Mouse (Mus musculus) cortical plate, adult 2 months (tissue): ENCODE measurements around the gene Pygb. TPM values are rescaled to one million over a fixed set of nuclear protein-coding genes. Genes with fewer than 3 reads are reported as not detected.
A peak's percentile ranks its signal among the peaks of the same experiment; 100 is the strongest.

ENCODE experiments used
- H3K27ac ChIP-seq: fragments of 200-500 bp; 2 replicates; pipeline ENCODE4 v1.5.1; 2012; ENCODE audit warnings: low read length, control low read depth, inconsistent platforms; ENCODE audit not compliant: insufficient read depth
- H3K4me1 ChIP-seq: fragments of 200-500 bp; 2 replicates; pipeline ENCODE4 v1.6.1; 2011; ENCODE audit warnings: low read length; ENCODE audit not compliant: control insufficient read depth, insufficient read depth
- H3K4me3 ChIP-seq: fragments of 200-500 bp; 2 replicates; pipeline ENCODE4 v1.5.1; 2011; ENCODE audit warnings: mild to moderate bottlenecking, low read length, control low read depth; ENCODE audit not compliant: insufficient read depth
- CTCF ChIP-seq: fragments of 200-500 bp; IDR thresholded peaks from 2 replicates; pipeline ENCODE4 v1.5.1; 2011; ENCODE audit warnings: mild to moderate bottlenecking, control low read depth, low read length; ENCODE audit not compliant: insufficient read depth; ENCODE audit errors: extremely low read depth
- POLR2A ChIP-seq: fragments of 200-500 bp; IDR thresholded peaks from 2 replicates; pipeline ENCODE4 v1.6.1; 2011; ENCODE audit warnings: mild to moderate bottlenecking, low read length, control low read depth; ENCODE audit not compliant: insufficient read depth; ENCODE audit errors: extremely low read depth
- polyA plus RNA-seq: library from polyadenylated mRNA; depleted of rRNA; stranded (reverse); fragments of >200 nt; gene quantifications from 2 replicates; pipeline ENCODE4 v1.2.3, GENCODE M21; 2012

The Pygb gene
- polyA plus RNA-seq, 1 experiment: 131 TPM

DNA sequence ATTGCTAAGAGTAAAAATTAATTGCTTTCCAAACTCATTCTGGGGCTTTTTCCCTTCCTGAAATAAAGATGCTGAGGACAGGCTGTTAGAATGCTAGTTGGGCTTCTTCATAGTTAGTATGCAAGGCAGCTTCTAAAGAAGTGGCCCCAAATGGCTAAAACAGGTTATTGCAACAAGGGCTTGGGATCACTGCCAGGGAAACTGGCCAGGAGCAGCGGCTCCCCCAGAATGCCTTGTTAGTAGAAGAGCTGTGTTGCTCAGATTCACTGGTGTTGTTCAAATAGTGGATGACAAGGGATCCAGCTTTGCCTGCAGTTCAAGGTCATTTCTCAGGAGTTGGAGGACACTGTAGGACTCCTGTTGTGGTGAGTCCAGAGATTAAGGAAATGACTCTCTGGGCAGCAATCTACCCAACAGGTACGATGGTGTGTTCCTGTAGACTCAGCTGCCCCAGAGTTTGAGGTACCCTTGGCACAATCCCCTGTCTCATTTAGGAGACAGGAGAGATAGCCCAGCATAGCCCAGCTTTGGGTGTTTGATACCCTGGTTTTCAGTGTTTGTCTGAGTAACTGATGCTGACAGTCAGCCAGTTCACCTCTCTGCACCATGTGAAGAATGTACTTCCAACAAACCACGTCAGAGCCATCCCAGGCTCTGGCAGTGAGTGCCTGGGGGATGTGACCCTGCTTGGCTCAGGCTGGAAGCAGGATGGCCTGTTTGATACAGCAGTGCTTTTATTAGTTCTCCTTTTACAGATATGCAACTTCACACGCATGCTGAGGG lies 2.4 kb downstream of the Pygb start:
- Histone ChIP-seq H3K4me3 (peak overlapping the region; percentile 19), H3K27ac (0 out of 2 replicates have a peak overlapping the region, but pooled peaks have one; percentile 61), H3K4me1 (peaks cover 4% of the 10 kb centered on the region; the same call in 1 of the 2 replicates)
- TF ChIP-seq CTCF: no peak
- no peak for TF ChIP-seq POLR2A

DNA sequence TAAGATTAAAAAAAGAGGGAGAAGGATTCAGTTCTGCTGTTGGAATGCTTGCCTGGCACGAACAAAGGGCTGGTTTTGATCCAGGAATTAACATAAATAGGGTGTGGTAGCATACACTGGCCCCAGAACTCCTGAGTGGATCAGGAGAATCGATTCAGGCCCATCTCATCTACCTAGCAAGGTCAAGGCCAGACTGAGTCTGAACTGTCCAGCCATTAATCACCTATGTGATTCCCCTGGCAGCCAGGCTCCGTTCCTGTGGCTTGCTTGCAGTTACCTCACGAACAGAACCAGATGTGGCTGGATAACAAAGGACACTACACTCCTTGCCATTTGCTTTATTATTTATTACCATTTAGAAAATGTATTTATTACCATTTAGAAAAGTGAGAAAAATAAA lies 6.8 kb downstream of the Pygb start:
- Histone ChIP-seq H3K4me3 (no peak overlapping the region), H3K27ac (no peak overlapping the region), H3K4me1 (peaks cover 4% of the 10 kb centered on the region; the same call in 1 of the 2 replicates)
- no peak for TF ChIP-seq CTCF
- no peak for TF ChIP-seq POLR2A

DNA sequence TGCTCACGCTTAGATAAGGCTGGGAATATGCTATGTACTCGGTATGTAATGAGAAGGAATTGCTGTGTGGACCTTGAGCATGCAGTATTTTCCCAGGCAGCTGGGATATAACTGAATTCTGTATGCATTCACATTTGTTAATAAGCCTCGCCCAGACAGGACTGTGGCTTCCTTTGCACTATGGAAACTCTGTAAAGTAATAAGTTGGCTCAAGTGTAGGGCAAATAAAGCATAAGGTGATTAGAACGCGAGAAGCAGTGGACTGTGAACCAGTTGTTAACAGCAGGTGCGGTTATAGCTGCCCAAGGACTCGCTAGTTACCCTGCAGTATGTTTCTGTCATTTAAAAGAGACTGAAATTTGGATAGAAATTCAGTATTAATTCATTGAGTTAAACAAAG lies 11.5 kb downstream of the Pygb start:
- H3K4me1 ChIP-seq: no peaks in the 10 kb centered on the region; the same call in 1 of the 2 replicates
- H3K4me3 ChIP-seq: no peak overlapping the region
- TF ChIP-seq CTCF (no peak), POLR2A (no peak)
- no peak overlapping the region for H3K27ac ChIP-seq

GRCm38 (mm10) chr2:150800616-150801015 lies 14.1 kb downstream of the Pygb start:
- no peaks in the 10 kb centered on the region; the same call in 1 of the 2 replicates for H3K4me1 ChIP-seq
- no peak overlapping the region for H3K4me3 ChIP-seq
- no peak overlapping the region for H3K27ac ChIP-seq
- no peak for TF ChIP-seq CTCF
- no peak for TF ChIP-seq POLR2A

DNA sequence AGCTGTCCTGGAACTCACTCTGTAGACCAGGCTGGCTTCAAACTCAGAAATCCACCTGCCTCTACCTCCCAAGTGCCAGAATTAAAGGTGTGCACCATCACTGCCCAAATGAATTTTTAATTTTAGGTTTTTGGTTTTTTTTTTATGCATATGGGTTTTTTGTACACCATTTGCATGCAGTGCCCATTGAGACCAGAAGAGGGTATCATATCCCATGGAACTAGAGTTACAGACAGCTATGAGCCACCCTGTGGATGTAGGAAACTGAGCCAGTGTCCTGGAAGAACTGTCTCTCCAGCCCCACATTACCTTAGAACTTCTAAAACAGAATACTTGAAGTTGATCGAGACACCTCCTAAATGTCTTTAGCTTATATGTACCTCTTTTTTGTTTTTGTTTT lies 16.5 kb downstream of the Pygb start:
- Histone ChIP-seq H3K4me1 (no peaks in the 10 kb centered on the region; the same call in 1 of the 2 replicates), H3K27ac (no peak overlapping the region), H3K4me3 (no peak overlapping the region)
- TF ChIP-seq POLR2A: no peak
- TF ChIP-seq CTCF: peak; percentile 25; the same call in 1 of the 2 replicates

DNA sequence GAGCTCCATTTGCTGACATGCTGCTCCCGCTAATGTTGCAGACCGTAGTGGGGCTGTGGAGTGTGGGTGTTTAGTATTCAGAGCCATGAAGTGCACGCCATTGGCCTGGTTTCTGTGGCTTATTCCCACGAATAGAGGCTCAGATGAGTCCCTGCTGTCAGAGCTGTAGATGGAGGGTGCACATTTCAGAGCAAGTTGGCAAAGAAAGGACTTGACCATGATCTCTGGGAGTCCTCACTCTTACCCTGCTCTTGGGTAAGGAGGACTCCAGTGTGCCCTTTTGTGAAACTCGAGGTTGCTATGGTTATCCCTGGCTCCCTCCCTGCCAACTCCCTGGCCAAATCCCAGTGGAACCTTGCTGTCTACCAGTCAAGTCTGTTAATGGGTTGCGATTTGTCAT lies 21.8 kb downstream of the Pygb start:
- Histone ChIP-seq H3K27ac (no peak overlapping the region), H3K4me3 (no peak overlapping the region), H3K4me1 (no peaks in the 10 kb centered on the region)
- TF ChIP-seq CTCF (no peak), POLR2A (no peak)

DNA sequence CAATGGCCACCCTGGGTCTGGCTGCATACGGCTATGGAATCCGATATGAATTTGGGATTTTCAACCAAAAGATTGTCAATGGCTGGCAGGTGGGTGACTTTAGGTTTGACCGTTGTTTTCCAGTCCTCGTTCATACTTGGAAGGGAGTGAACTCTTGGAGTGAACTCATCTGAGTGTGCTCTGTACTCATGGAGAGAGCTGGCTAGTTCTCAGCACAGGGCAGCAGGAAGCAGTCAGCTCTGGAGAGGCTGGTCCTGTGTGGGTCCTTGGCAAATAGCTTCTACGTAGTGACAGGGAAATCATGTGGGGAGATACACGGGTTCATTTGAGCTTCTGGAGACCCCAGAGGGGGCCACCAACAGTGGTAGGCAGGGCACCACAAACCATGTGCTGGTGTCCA lies 22.3 kb downstream of the Pygb start:
- H3K27ac ChIP-seq: no peak overlapping the region
- H3K4me1 ChIP-seq: no peaks in the 10 kb centered on the region
- H3K4me3 ChIP-seq: no peak overlapping the region
- TF ChIP-seq CTCF (no peak), POLR2A (no peak)

DNA sequence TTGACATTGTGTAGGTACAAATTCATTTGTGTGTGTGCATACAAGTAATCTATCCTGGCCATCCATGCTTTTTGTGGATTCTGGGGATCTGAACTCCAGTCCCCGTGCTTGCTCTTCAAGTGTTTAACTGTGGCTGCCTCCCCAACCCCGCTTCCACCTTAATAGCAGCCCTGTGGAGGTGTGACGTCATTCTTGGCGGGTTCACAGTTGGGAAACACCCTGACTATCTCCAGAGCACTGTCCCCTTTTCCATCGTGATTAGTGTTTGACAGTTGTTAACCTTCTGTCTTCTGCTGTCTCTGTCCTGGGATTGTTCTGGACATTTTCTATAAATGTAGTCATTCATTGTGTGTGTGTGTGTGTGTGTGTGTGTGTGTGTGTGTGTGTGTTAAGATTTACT lies 24.1 kb downstream of the Pygb start:
- no peak for TF ChIP-seq CTCF
- no peak for TF ChIP-seq POLR2A
- H3K27ac ChIP-seq: no peak overlapping the region
- H3K4me1 ChIP-seq: no peaks in the 10 kb centered on the region
- H3K4me3 ChIP-seq: no peak overlapping the region

GRCm38 (mm10) chr2:150812816-150813215 lies 26.3 kb downstream of the Pygb start:
- no peak for TF ChIP-seq CTCF
- no peak for TF ChIP-seq POLR2A
- H3K4me1 ChIP-seq: peaks cover 2% of the 10 kb centered on the region
- no peak overlapping the region for H3K27ac ChIP-seq
- H3K4me3 ChIP-seq: no peak overlapping the region

DNA sequence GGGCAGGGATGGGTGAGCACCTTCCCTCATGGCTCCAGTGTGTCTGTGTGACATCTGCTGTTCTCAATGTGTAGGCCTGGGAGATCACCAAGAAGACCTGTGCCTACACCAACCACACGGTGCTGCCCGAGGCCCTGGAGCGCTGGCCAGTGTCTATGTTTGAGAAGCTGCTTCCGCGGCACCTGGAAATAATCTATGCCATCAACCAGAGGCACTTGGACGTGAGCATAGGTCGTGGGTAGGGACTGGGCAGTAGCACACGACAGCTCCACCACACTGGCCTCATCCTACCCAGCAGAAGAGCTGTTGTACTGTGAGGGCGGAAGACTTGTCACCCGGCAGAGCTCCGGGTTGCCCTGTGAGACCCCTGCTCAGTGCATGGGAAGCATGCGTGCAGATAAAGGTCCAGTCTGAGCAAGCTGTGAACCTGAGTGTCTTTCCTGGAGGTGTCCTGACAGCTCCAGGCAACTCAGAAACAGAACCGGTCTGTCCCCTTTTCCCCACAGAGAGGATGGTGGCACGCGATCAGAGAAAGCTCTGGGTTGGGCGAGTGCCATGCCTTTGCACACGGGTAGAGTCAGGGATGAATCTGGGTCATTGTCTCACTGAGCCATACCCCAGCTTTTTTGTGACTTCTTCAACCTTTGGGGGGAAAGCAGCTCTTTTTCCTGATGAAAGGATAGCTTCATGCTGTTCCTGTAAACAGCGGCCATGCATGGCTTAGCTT lies 30.3 kb downstream of the Pygb start:
- Histone ChIP-seq H3K4me1 (peaks cover 2% of the 10 kb centered on the region), H3K4me3 (no peak overlapping the region), H3K27ac (no peak overlapping the region)
- TF ChIP-seq CTCF (no peak), POLR2A (no peak)
